Mouse (Mus musculus): ENCODE data around the gene Supt3. TPM values are rescaled to one million over a fixed set of nuclear protein-coding genes. Genes with fewer than 3 reads are reported as not detected.

Supt3 gene
- polyA plus RNA-seq, 1 experiment: not detected

DNA sequence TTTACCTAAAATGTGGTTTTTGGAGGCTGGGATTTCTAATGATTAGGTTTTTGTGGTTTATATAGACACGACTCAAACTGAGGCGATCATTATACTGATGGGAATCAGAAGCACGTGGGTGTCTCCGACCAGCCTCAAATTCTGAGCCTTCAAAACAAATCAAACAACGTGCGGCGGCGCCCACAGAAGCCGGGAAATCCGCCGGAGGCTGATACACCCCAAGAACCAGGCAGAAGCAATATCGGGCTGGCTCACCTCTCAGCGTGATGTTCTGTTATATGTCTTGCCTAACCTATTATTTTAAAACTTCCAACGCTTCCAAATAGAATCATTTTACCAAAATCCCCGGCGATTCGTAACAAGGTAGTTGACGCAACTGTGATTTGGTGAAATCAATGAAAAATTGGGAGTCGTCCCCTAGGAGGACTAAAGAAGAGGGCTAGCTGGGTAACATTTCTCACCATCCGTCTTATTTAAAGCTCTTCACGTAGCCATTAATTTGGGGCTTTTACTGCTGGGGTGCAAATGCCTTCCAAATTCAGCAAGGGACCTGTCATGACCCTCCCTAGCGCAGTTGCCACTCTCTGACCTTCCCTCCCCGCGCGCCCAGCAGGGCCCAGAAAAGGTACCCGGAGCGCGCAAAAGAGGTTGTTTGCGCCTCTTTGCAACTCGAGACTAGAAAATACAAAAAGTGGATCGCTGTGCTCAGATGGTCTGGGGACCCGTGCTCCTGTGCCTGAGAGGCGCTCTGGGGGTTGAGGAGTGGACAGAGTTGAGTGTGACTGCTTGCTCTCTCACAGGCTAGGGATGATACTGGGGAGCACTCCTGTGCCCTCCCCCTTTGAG lies 39.5 kb upstream of the Supt3 start:
- Histone ChIP-seq H3K4me3 (ENCODE audit: insufficient read depth, low read depth, low read length) (peak overlapping the region; percentile 37), H3K27ac (ENCODE audit: insufficient read depth, low read depth, low read length) (no peak overlapping the region), H3K4me1 (ENCODE audit: control insufficient read depth, insufficient read depth, low read length) (peaks cover 2% of the 10 kb centered on the region; the same call in 1 of the 2 replicates)
- 3% methylated on average over 33 of the region's 33 CpGs for WGBS
- TF ChIP-seq POLR2A (IDR thresholded peaks at IDR 0.05; ENCODE audit: insufficient read depth, low read depth, low read length) (no peak), CTCF (IDR thresholded peaks at IDR 0.05; ENCODE audit: insufficient read depth, low read depth, low read length) (no peak)

DNA sequence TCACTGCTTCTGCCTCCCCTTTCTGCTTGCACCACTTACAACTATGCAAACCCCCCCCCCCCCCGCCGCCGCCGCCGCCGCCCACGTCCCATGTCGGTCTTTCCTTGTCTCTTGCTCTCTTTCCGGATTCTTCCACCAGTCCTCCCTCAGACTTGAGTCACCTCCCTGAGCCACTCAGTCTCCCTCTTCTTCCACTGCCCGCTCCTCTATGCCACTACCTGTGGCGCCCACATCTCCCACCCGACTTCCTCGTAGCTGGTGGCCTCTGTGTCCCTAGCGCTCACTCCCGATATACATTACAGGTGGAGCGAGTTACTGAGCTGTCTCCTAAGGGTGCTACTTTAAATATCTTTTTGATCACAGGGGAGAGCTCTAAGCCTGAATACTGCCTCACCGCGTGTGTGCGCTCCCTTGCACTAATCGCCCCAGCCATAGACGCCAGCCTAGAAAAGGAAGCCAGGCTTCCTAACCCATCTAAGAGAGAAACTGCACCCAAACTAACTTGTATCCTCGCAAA lies 38.8 kb upstream of the Supt3 start:
- WGBS: 6% methylated on average over 18 of the region's 22 CpGs
- peaks cover 2% of the 10 kb centered on the region; the same call in 1 of the 2 replicates for H3K4me1 ChIP-seq (ENCODE audit: control insufficient read depth, insufficient read depth, low read length)
- TF ChIP-seq POLR2A (IDR thresholded peaks at IDR 0.05; ENCODE audit: insufficient read depth, low read depth, low read length) (no peak), CTCF (IDR thresholded peaks at IDR 0.05; ENCODE audit: insufficient read depth, low read depth, low read length) (no peak)
- H3K4me3 ChIP-seq (ENCODE audit: insufficient read depth, low read depth, low read length): peak overlapping the region; percentile 38
- no peak overlapping the region for H3K27ac ChIP-seq (ENCODE audit: insufficient read depth, low read depth, low read length)

DNA sequence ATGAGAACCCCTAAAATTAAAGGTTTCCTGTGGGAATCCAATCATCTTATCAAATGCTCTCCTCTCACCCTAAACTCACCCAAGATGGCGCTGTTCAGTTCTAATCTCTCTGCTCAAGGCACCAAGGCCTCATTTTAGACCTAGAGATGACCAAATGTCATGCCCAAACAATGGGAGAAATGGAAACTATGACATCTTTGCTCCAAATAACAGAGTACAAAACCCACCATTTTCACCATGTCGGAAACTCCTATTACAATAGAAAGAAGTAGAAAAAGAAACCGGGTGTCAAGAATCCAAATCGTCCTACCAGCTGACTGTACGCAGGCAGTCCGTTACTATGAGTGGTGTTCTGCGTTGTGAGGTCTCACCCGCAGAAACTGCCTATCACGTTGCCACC lies 34.7 kb upstream of the Supt3 start:
- 90% methylated on average over 9 of the region's 9 CpGs for WGBS
- no peak overlapping the region for H3K4me3 ChIP-seq (ENCODE audit: insufficient read depth, low read depth, low read length)
- TF ChIP-seq POLR2A (IDR thresholded peaks at IDR 0.05; ENCODE audit: insufficient read depth, low read depth, low read length) (no peak), CTCF (IDR thresholded peaks at IDR 0.05; ENCODE audit: insufficient read depth, low read depth, low read length) (no peak)
- H3K4me1 ChIP-seq (ENCODE audit: control insufficient read depth, insufficient read depth, low read length): peaks cover under 1% of the 10 kb centered on the region; the same call in 1 of the 2 replicates
- no peak overlapping the region for H3K27ac ChIP-seq (ENCODE audit: insufficient read depth, low read depth, low read length)

DNA sequence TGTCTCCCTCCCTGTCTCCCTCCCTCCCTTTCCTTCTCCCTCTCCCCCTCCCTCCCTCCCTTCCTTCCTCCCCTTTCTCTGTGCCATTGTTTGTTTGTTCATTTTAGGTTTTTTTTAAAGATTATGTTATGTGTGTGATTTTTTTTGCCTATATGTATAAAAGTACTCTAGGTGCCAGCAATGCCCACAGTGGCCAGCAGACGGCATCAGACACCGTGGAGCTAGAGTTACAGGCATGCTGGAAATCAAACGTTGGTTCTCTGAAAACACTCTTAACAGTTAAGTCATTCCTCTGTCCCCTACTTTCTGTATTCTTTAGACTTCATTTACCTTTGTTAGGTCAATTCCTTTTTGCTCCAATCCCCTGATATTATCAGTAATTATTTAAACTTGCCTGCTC lies 33.2 kb upstream of the Supt3 start:
- Histone ChIP-seq H3K4me1 (ENCODE audit: control insufficient read depth, insufficient read depth, low read length) (no peaks in the 10 kb centered on the region), H3K4me3 (ENCODE audit: insufficient read depth, low read depth, low read length) (no peak overlapping the region), H3K27ac (ENCODE audit: insufficient read depth, low read depth, low read length) (no peak overlapping the region)
- no peak for TF ChIP-seq CTCF (IDR thresholded peaks at IDR 0.05; ENCODE audit: insufficient read depth, low read depth, low read length)
- TF ChIP-seq POLR2A (IDR thresholded peaks at IDR 0.05; ENCODE audit: insufficient read depth, low read depth, low read length): no peak
- WGBS: 69% methylated on average over 3 of the region's 3 CpGs

DNA sequence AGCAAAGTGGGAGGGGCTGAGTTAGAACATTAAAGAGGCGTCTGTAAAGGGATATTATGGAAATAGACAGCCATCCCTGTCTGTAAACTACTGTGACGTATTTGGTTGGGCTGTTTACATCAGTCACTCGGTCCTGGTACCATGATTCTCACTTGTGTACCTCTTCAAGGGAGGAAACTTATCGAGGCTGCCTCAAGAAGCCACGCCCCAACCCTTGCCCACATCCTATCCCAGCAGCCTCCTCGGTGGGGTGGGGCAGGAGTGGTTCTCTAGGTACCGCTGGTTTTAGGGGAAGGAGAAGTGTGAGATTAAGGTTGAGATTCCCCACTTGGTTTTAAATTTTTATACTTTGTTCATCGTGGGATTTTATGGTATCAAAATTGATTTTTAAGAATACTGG lies 31.6 kb upstream of the Supt3 start:
- H3K27ac ChIP-seq (ENCODE audit: insufficient read depth, low read depth, low read length): no peak overlapping the region
- no peaks in the 10 kb centered on the region for H3K4me1 ChIP-seq (ENCODE audit: control insufficient read depth, insufficient read depth, low read length)
- TF ChIP-seq CTCF (IDR thresholded peaks at IDR 0.05; ENCODE audit: insufficient read depth, low read depth, low read length): no peak
- TF ChIP-seq POLR2A (IDR thresholded peaks at IDR 0.05; ENCODE audit: insufficient read depth, low read depth, low read length): no peak
- no peak overlapping the region for H3K4me3 ChIP-seq (ENCODE audit: insufficient read depth, low read depth, low read length)
- WGBS: 91% methylated on average over 8 of the region's 8 CpGs

DNA sequence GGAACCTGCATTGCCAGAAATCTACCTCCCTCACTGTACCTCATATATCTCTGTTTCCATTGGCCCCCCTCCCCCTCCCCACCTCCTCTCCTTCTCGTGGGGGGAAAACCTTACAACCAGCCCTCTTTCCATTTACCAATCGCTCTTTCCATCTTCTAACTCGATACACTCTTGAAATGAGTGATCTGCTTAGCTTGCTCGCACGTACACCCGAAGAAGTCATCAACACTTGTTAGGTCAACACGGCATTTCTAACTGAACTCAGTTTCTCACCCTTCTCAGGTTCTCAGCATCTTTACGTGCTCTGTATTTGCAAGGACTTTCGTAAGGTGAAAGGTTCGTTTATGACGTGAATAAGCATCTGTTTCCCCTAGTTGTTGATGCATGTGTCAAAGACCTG lies 10.6 kb upstream of the Supt3 start:
- TF ChIP-seq POLR2A (IDR thresholded peaks at IDR 0.05; ENCODE audit: insufficient read depth, low read depth, low read length) (no peak), CTCF (IDR thresholded peaks at IDR 0.05; ENCODE audit: insufficient read depth, low read depth, low read length) (no peak)
- no peak overlapping the region for H3K27ac ChIP-seq (ENCODE audit: insufficient read depth, low read depth, low read length)
- 90% methylated on average over 11 of the region's 11 CpGs for WGBS
- no peak overlapping the region for H3K4me3 ChIP-seq (ENCODE audit: insufficient read depth, low read depth, low read length)
- H3K4me1 ChIP-seq (ENCODE audit: control insufficient read depth, insufficient read depth, low read length): no peaks in the 10 kb centered on the region

DNA sequence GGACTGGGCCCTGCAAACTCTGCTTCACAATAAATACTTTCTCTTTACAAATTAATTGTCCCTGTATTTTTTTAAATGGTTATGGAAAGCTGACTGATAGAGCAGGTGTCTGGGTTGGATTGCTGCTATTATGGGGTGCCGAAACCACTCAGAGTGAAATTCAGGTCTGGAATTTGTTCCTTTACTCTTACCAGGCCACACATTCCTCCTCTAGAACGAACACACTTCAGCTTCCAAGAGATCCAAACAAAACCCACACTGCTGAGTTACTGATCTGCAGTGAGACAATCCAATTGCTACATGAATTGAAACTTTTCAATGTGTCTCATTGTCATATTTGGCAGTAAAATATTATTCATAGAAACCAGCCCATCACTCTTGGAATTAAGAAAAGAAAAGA lies 10.0 kb upstream of the Supt3 start:
- Histone ChIP-seq H3K4me1 (ENCODE audit: control insufficient read depth, insufficient read depth, low read length) (no peaks in the 10 kb centered on the region), H3K4me3 (ENCODE audit: insufficient read depth, low read depth, low read length) (no peak overlapping the region), H3K27ac (ENCODE audit: insufficient read depth, low read depth, low read length) (no peak overlapping the region)
- TF ChIP-seq CTCF (IDR thresholded peaks at IDR 0.05; ENCODE audit: insufficient read depth, low read depth, low read length) (no peak), POLR2A (IDR thresholded peaks at IDR 0.05; ENCODE audit: insufficient read depth, low read depth, low read length) (no peak)
- 72% methylated on average over 2 of the region's 2 CpGs for WGBS

DNA sequence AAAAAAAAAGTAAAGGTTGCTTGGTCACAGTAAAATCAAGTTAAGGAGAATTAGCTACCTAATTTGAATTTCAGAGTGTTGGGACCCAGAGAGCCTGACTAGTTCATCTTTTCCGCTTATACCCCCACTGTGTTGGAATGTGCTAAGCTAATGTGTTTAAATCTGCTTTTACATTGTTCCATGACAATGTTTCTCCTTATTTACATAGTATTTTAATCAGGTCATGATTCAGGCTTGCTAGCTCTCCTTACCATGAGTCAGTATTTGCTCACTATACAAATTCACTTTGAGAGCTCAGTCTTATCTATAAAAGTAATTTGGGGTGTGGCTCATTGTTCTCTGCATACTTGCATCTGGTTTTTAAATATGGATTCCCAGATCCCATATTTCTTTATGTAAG lies 9.6 kb upstream of the Supt3 start:
- H3K4me1 ChIP-seq (ENCODE audit: control insufficient read depth, insufficient read depth, low read length): no peaks in the 10 kb centered on the region
- TF ChIP-seq CTCF (IDR thresholded peaks at IDR 0.05; ENCODE audit: insufficient read depth, low read depth, low read length) (no peak), POLR2A (IDR thresholded peaks at IDR 0.05; ENCODE audit: insufficient read depth, low read depth, low read length) (no peak)
- H3K27ac ChIP-seq (ENCODE audit: insufficient read depth, low read depth, low read length): no peak overlapping the region
- WGBS: 77% methylated on average over 1 of the region's 1 CpGs
- H3K4me3 ChIP-seq (ENCODE audit: insufficient read depth, low read depth, low read length): no peak overlapping the region

DNA sequence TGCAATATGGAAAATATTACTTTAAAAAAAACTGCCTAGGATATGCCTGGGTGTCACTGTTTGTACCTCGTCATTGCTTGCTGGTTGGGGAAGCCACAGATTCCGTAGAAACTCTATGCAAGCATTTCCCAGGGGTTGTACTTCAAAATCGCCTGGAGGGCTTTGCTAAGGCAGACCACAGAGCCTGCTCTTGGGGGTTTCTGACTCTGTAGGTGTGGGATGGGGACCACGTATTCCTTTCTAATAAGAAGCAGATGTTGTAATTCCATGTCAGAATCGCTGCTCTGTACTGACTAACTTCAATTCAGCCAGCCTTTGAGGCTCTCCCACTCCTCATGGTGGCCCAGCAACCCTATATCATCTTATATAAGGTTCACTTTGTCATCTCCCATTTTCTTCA lies 8.4 kb upstream of the Supt3 start:
- Histone ChIP-seq H3K4me1 (ENCODE audit: control insufficient read depth, insufficient read depth, low read length) (no peaks in the 10 kb centered on the region), H3K27ac (ENCODE audit: insufficient read depth, low read depth, low read length) (no peak overlapping the region), H3K4me3 (ENCODE audit: insufficient read depth, low read depth, low read length) (no peak overlapping the region)
- 78% methylated on average over 5 of the region's 5 CpGs for WGBS
- no peak for TF ChIP-seq POLR2A (IDR thresholded peaks at IDR 0.05; ENCODE audit: insufficient read depth, low read depth, low read length)
- no peak for TF ChIP-seq CTCF (IDR thresholded peaks at IDR 0.05; ENCODE audit: insufficient read depth, low read depth, low read length)
